In genomic region chr1:69508275-69508674, GRCm38 (mm10) we compare ENCODE assay signal across 21 mouse cellular contexts.
DNase-seq lines count a peak whose midpoint lies in the region; ATAC-seq and TF ChIP-seq lines count a peak whose summit lies in the region.
"Had no signal": no experiment of that assay in that cellular context is flagged by ENCODE, and none has a peak within 500 bp of the region (broad histone marks: within the 10 kb centered on the region; RNA-seq: fewer than 3 reads in every experiment).

No protein-coding gene starts in this region.

- H3K27ac ChIP-seq in embryonic fibroblast, embryonic 13.5 days (ENCODE audit: insufficient read depth, low read length): peak overlapping the region; percentile 69
- H3K27ac ChIP-seq in hindbrain, embryonic 12.5 days: no peak overlapping the region
- H3K27ac ChIP-seq: embryonic facial prominence, embryonic 13.5 days; embryonic facial prominence, embryonic 15.5 days; forebrain, embryonic 10.5 days; forebrain, embryonic 12.5 days had no signal

- no peak for TF ChIP-seq CTCF in embryonic fibroblast, embryonic 13.5 days (IDR thresholded peaks at IDR 0.05; ENCODE audit: borderline replicate concordance, insufficient read depth, low read length)

- H3K4me2 ChIP-seq in hindbrain, embryonic 12.5 days (replicated peaks): no peak overlapping the region
- H3K4me2 ChIP-seq: embryonic facial prominence, embryonic 13.5 days; embryonic facial prominence, embryonic 15.5 days; forebrain, embryonic 12.5 days had no signal

- no peak overlapping the region for H3K9ac ChIP-seq in hindbrain, embryonic 12.5 days
- H3K9ac ChIP-seq: embryonic facial prominence, embryonic 13.5 days; embryonic facial prominence, embryonic 15.5 days; forebrain, embryonic 12.5 days had no signal

- no peaks in the 10 kb centered on the region for H3K9me3 ChIP-seq in hindbrain, embryonic 12.5 days (replicated peaks)
- H3K9me3 ChIP-seq: embryonic facial prominence, embryonic 13.5 days; embryonic facial prominence, embryonic 15.5 days; forebrain, embryonic 10.5 days; forebrain, embryonic 12.5 days had no signal

- H3K36me3 ChIP-seq in hindbrain, embryonic 12.5 days: no peaks in the 10 kb centered on the region
- H3K36me3 ChIP-seq: embryonic facial prominence, embryonic 13.5 days; embryonic facial prominence, embryonic 15.5 days; forebrain, embryonic 10.5 days; forebrain, embryonic 12.5 days had no signal

- TF ChIP-seq POLR2A in embryonic fibroblast, embryonic 13.5 days (IDR thresholded peaks at IDR 0.05; ENCODE audit: low read depth, low read length): no peak

- no peak overlapping the region for H3K4me3 ChIP-seq in embryonic fibroblast, embryonic 13.5 days (ENCODE audit: insufficient read depth, low read length)
- H3K4me3 ChIP-seq in hindbrain, embryonic 12.5 days: no peak overlapping the region
- H3K4me3 ChIP-seq: embryonic facial prominence, embryonic 13.5 days; embryonic facial prominence, embryonic 15.5 days; forebrain, embryonic 10.5 days; forebrain, embryonic 12.5 days had no signal

- no peak for ATAC-seq in hindbrain, embryonic 12.5 days (ENCODE audit: low FRiP score)
- ATAC-seq: activated CD4-positive, CD25-positive, alpha-beta regulatory T cell, adult 4 months; forebrain, embryonic 14.5 days; forebrain, embryonic 16.5 days had no signal

- 64% methylated on average over 3 of the region's 3 CpGs for WGBS in hindbrain, embryonic 12.5 days

- DNase-seq in 3T3-L1 (ENCODE audit: low read depth, low spot score): peak; percentile 33
- DNase-seq in Muller cell, postnatal 12 days (ENCODE audit: inconsistent ontology term): peak; percentile 7
- no peak for DNase-seq in kidney, adult 9 months
- no peak for DNase-seq in urinary bladder, postnatal 25 days (ENCODE audit: low spot score)
- DNase-seq: adrenal gland, adult 8-10 months; adrenal gland, postnatal 14 days; adrenal gland, postnatal 36 days; cerebellum, adult 11-12 months; cerebellum, adult 2 months; cerebellum, adult 9-10 months; cerebellum, postnatal 10 days; cerebellum, postnatal 25 days had no signal

- peaks cover 3% of the 10 kb centered on the region; the same call in 1 of the 2 replicates for H3K4me1 ChIP-seq in embryonic fibroblast, embryonic 13.5 days (ENCODE audit: control insufficient read depth, insufficient read depth, low read length)
- no peaks in the 10 kb centered on the region for H3K4me1 ChIP-seq in hindbrain, embryonic 12.5 days
- H3K4me1 ChIP-seq: embryonic facial prominence, embryonic 13.5 days; embryonic facial prominence, embryonic 15.5 days; forebrain, embryonic 12.5 days had no signal

- H3K27me3 ChIP-seq in hindbrain, embryonic 12.5 days: no peaks in the 10 kb centered on the region
- H3K27me3 ChIP-seq: embryonic facial prominence, embryonic 13.5 days; embryonic facial prominence, embryonic 15.5 days; forebrain, embryonic 12.5 days had no signal

Comparison
In these comparisons a context has a peak if more than half of its experiments do, and no peak if none do; other contexts are left out.
1. DNase-seq: peak in 3T3-L1 (single experiment) and Muller cell, postnatal 12 days (single experiment); none in kidney, adult 9 months (single experiment) and urinary bladder, postnatal 25 days (single experiment).